Mouse (Mus musculus): ENCODE data around the gene Ror1.
A peak's percentile ranks its signal among the peaks of the same experiment; 100 is the strongest.

Gene Ror1

DNA sequence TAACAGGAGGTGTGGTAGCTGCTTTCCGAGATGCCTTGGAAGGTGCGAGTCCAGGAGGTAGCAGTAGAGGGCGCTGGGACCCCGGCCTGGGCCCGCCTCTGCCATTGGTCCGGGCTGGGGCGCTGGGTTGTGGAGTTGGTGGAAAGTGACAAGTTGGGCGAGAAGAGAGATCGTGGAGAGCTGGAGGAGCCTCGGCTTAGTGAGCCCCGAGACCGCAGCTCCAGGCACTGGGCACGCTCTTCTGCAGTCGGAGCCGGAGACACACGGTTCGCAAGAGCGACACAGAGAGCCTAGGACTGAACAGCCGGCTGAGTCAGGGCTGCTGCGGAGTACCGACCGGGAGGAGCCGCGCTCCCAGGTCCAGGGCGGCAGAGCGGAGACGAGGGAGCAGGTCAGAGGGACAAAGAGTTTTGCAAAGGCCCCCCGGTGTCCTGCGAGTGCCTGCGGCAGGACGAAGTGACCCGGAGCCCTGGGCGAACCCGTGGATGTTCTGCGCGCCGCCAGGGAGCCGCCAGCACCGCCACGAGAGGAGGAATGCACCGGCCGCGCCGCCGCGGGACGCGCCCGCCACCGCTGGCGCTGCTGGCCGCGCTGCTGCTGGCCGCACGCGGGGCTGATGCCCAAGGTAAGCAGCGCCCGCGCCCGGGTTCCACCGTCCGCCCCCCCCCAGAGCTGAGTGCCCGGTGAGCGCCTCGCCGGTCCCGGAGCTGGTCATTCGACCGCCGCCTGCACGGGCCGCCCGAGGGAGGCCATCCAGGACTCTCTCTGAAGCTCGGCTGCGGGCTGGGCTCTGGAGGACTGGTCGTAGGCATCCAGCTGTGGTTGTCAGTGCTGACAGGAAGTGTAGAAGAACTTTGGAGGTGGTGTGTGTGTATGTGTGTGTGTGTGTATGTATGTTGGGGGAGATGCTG, at the start of gene Ror1:
Gene Ror1 (plus strand): TSS at position 107 of the 911 bp plus-strand sequence.
- DNase-seq (ENCODE audit: low spot score) = peak; percentile 71

DNA sequence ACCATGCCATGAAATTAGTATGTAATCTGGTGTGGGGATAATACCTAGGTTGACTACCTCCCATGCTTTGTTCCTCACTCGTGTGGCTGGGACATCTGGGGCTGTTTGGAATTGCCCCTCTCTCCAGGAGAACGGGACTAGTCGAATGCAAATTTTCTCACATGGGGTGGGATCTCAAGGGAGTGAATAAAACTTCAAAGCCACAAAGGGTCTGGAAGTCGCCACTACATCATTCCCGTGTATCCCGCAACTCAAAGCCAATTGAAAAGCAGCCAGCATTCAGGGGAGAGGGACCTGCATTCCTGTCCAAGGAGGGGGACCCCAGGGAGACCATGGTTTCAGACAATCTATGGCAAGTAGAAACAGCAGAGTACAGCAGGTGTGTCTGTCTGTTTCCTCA, 48.5 kb upstream of the Ror1 start:
- no peak for DNase-seq (ENCODE audit: low spot score)

DNA sequence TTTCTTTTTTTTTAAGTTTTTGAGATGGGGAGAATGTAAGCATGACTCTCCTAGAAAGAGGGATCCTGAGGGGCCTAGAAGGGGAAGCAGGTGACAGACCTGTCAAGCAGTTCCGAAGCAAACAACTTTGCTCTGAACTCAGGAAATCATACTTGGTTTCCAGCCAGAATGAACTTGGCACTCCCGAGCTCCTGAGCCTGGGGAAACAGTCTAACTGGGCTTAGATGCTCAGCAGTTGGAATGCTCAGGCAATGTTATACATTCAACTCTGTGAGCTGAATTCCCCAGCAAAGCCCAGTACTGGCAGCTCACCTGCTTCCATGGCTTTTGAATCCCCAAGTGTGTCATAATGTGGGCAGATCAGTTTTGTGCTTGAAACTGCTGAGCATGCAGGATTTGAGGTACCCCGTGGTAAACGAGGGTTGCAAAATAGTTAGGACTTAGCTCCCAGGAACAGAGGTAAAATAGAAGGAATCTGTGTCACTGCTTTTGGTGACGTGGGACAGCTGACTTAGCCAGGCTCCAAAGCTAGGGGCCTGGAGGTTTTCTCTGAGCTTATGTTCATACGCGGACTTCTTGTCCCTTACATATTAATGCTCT, 47.1 kb upstream of the Ror1 start:
- DNase-seq (ENCODE audit: low spot score) = no peak

DNA sequence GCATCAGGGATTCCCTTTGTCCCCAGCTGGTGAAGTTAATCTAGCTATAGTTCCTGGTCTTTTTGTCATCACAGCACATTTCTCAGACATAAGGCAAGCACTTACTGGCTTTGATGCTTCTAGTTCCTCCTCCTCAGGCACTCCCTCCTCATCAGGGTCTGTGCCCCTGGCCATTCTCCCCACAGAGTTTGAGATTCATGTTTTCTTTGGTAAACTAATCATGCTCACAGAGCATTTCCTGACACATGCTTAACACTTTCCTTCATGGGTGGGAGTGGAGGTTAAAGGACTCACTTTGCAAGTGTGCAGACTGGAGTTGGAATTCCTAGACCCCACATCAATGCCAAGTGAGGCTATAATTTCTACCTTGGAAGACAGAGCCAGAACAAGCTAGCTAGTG, 43.8 kb upstream of the Ror1 start:
- DNase-seq (ENCODE audit: low spot score) = no peak

DNA sequence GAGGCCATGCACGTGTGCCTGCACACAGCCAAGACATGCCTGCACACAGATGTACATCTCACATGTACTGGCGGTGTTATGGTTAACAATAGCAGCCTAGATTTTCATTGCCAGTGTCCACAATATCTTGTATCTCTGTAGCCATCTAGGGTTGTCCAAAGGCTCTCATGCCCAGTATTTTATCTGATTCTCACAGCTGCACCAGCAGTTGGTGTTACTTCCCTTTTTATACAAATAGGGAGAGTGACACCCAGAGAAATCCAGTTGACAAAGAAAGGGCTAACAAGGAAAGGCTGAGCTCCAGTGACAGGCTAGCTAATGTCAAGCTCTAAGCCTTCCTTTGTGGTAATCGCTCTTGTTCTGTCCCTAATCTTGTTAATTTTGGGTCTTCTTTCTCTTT, 43.3 kb upstream of the Ror1 start:
- no peak for DNase-seq (ENCODE audit: low spot score)

DNA sequence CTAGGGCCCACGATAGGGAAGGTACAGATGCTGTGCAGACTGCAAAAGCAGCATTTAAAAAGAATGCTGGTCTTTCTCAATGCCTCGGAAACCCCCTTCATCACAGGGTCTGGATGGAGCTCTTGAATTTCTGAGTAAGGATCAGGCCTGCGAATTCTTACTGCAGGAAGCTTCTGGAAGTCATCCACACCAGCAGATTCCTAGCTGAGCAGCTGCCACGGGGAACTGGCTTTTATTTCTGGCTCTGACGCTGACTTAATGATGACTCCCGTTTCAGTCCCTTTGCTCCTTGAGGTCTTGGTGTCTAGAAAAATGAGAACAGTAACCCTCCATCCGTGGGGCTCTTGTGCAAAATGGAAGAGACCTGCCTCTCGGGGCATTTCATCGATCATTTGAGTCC, 39.5 kb upstream of the Ror1 start:
- DNase-seq (ENCODE audit: low spot score) = no peak

DNA sequence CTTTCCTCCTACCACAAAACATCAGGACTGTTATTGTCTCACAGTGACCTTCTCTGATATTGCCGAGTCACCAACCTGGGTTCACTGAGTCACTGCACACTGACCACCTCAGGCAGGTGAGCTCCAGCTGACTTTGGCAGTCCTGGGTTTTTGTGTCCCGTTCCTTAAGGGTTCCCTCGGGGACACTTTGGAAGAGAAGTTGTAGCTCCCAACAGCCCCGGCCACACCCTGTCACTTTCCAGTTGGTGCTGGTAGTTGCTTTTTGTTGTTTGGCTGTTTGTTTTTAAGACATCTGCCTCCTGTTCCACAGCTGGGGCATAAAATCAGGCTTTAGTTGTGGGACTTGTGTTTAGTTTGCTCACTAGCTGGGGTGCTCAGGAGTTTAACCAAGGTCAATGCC, 39.1 kb upstream of the Ror1 start:
- DNase-seq (ENCODE audit: low spot score) = no peak

DNA sequence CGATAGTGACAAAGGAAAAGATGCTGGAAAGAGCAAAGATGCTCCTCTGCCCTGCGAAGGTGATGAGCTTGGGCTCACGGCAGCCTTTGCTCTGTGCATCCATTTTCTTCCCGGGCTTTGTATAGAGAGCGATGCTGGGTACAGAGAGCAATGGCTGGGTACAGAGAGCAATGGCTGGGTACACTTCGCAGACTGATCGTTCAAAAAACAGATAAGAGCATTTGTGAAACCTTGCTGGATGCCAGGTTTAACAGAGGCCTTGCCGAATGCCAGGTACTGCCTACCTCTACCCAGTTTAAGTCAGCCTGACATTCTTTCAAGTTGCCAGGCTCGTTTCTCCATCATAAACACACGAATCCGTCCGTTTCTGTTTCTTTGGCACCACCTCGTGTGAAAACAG, 38.2 kb upstream of the Ror1 start:
- DNase-seq (ENCODE audit: low spot score) = no peak

DNA sequence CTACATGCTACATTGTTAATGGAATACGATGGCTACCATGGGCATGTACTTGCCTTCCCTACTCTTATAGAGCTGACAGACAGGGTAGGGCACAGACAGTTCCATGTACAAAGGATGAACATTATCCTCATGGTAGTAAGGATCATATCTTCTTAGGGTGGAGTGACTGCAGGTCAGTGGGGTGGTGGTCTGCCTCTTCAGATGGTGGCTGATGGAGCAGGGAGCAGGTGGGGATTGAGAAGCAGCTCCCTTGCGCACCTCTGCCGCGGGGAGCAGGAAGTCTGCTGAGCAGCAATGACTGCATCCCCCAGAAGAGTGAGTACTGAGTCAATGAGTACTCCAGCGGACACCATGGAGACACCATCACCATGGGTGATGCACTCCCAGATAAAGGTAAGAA, 37.0 kb upstream of the Ror1 start:
- DNase-seq (ENCODE audit: low spot score) = no peak

DNA sequence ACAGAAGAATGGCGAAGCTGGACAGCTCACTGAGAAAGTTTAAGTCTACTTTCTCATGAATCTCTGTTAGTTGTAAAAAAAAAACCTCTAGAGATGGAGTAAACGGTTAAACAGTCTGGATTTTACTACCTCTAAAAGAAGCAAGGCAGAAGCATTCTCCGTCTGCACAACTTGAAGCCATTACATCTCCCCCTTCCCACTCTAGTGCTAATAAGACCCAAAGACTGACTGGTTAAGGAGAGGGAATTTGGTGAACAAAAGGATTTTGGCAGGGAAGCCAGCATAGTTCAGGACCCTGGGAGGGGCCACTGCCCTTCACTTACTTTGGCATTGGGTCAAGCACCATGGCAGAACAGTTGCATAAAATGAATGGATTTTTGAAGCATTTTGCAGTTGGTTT, 35.8 kb upstream of the Ror1 start:
- DNase-seq (ENCODE audit: low spot score) = no peak

DNA sequence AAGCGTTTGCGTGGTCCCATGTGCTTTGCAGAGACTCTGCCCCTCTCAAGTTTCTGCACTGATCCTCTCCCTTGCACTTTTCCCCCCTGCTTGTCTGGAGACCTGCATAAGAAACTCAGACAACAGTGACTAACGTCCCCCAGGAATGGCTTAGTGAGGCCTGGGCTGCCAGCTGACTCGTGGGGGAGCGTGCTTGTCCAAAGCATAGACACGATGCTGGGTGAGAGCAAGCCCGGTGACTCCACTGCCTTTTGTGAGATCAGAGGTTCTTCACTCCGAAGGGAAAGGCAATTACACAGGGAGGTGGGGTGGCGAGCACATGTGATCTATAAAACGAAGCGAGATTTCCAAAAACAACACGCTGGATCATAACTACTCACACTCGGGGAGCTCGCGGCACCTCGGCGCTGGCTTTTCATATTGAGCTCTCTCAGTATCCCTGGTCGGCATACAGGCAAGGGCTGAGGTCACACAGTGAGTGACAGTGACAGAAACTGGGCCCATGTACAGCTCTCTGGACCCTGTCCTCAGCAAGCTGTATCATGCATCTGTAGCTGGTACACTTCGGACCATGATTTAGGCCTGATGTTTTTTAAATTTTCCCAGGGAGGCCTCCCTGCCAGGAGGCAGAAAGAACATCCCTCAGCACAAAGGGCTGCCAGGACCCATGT, 34.1 kb upstream of the Ror1 start:
- no peak for DNase-seq (ENCODE audit: low spot score)

DNA sequence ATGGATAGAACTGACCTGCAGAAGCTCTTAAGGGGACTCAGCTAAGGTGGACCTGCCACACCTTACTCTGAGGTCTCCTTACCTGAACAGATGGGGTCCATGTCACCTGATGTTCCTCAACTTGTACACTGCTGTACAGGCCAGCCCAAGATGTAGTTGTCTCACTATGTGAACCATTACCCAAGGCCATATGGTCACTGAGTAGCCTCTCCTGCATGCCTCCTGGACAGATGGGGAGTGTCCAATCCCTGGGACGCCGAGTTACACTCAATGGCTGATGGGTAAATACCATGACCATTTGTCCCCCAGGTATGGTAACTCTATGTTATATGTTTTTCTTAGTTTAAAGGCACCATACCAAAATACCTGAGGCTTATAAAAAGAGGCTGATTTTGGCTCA, 29.9 kb upstream of the Ror1 start:
- no peak for DNase-seq (ENCODE audit: low spot score)

DNA sequence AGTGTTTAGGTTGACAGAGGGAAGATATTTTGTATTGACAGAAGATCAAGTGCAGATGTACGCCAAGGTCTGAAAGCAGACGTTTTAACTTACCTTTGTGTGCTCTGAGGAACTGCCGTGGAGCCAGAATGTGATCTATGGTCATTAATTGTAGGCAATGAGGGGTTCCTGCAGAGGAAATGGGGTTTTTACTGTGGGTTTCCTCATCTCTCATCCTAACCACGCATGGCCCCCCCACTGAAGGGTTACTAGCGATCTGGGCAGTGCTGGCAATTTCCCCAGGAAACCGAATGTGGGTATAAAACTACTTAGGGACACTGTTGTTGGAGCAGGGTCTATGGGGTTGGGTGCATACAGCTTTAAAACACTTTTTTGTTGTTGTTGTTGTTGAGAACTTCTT, 25.5 kb upstream of the Ror1 start:
- DNase-seq (ENCODE audit: low spot score) = no peak

DNA sequence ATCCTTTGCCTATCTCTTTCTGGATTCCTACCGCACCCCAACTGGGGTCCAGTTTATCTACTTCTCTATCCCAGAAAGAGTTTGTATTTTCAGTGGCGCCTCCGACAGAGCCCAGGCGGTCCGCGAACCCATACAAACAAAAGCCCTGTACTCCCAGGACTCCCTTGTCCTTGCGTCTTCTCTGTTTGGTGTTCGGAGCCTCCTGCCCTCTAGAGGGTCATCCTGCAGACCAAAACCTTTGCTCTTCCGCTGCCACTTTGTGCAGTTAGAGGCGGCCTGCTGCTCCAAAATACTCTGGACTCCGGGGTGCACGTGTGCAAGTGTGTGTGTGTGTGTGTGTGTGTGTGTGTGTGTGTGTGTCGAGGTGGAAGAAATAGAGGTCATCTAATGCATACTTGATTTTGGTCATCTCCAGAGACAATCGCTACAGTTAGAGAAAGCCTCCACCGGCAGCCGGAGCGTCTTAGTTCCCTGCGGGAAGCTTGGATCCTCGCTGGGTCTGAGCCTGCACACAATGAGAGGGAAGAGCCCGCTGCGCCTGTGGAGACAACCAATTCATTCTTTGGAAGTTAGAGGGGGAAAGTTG, 1.1 kb downstream of the Ror1 start:
- DNase-seq (ENCODE audit: low spot score) = no peak

DNA sequence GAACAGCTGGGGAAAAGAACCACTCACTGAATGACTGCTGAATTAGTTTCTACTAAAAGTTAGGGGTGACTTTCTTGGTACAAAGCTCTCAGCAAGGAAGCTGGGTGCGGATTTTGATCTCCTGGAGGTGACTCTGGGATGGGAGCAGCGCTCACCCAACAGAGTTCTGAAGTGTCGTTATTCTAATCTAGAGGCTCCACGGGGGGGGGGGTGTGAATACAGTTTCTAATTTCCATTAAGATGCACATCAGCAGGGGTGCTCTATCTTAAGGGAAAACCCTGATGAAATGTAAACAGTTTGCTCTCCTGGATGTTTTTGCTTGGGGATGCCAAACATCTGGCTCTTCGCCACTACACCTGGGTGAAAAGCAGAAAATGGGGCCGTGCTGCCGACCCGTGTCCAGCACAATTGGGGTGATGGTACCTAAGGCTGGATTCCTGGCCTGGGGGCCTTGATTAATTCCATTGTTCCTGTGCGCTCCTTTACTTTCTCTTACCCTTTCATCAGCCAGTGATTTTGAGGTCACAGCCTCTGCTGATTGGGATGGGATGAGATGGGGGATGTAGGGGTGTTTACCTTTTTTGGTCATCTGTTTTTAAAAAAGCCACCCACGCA, 1.9 kb downstream of the Ror1 start:
- DNase-seq (ENCODE audit: low spot score) = no peak

DNA sequence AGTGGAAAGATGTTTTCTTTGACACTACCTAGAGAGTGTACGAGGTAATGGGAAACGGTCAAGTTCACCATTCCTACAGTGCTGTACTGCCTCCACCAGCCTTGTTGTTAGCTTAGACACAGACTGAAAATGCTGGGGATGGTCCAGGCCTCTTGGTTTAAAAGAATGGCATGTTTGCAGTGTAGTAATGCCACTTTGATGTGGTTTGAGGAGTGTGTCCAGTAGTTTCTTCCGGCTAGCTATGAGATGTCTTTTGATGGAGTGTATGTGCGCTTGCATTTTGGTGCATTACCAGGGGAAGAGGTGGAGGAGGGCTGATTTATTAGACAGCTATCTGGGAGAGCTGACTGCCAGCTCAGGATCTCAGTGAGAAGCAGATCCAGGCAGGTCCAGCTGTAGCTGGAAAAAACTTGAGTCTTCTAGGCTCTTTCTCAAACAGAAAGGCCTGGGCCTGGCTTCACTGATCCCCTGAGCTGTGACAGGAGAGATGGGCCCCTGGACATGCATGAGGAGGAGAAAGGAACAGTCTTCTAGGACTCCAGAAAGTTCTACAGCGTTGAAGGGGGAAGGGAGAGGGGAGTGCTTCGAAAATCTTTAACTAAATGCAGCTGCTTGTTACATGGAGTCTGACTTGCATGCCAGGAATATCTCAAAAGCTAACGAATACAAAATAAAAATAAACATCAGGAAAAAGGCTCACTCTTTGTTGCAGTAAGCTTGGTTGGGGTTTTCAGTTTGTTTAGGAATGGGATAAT, 5.7 kb downstream of the Ror1 start:
- DNase-seq (ENCODE audit: low spot score) = no peak

DNA sequence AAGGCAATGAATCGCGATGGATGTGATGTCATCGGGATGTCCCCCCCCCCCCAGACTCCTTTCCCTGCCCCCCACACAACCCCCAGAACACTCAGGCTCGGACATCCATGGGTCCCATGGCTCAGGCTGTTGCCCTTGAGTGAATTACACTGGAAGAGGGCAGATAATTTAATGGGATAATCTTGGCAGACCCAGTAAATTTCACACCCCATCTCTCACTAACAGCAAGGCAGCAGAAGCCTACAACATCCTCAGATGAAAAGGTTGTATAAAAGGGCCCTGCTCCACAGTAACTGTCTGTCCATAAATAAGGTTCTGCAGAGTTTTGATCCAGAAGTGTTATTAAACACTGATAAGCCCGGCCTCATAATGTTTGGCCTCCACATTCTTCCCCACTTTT, 6.3 kb downstream of the Ror1 start:
- DNase-seq (ENCODE audit: low spot score) = no peak

DNA sequence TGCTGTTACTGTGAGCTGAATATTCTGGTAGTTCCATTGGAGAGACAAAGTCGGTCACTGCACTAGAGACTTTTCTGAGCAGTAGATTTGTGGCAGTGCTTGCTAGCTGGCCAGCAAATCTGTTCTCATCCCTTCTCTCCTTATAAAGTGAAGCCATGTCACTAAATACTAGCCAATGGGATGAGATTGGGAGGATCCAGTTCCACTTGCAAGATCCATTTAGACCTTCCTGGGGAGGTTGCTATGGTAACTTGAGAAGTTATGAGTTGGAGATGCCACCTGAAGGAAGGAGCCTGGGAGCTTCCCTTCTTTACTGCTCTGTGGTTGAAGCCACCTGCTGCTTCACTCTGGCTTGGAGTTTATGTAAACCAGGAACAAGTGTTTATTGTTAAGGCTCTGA, 8.7 kb downstream of the Ror1 start:
- no peak for DNase-seq (ENCODE audit: low spot score)

DNA sequence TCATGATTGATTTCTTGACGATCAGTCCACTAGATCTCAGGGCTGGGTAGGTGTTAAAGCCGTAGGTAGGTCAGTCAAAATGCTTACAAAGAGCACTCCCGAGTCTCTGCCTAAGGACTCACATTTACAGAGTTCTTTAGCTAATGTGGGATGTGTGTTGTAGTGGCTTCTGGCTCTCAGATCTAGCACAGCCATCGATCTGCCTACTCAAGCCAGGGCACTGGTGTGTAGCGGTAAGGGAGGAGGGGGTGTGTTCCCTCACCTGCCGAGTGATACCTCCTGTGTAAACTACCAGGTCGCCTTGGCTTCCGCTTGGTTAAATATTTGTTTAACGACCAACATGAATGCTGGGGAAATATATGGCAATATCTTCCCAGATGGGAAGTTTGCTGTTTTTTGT, 12.0 kb downstream of the Ror1 start:
- DNase-seq (ENCODE audit: low spot score) = no peak

DNA sequence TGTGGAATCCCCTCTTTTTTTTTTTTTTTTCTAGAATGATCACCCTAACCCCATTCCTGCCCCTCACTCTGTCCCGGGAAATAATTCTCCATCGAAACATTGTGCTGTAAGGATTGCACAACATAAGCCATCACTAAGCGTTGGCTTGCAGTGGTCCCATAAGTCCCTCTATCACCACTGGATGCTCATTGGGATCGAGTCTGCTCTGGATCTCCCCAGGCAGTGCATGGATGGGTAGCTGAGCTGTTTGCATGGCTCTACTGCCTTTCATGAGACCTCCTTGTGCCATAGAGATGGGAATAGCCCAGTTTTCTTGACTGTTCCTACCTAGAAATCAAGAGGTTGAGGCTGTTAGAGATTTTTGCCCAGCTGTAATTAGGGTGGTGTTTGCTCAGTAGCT, 13.0 kb downstream of the Ror1 start:
- no peak for DNase-seq (ENCODE audit: low spot score)

DNA sequence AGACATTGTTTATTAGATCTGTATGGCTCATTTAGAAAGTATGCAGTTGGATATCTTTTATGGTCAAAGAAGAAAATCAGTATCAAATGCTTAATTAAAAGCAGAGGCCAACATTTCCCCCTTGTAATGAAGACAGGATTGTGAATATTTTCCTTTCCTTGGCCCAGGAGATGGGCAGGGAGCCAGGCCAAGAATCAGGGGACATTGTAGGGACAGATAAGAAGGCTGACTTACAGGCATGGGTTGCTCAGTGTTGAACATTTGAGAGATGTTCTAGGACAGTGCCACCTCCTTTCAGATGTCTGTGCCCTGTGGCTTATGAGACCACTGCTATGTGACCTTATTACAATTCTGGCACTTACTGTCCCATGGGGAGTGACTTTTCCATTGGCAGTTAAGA, 18.6 kb downstream of the Ror1 start:
- no peak for DNase-seq (ENCODE audit: low spot score)

DNA sequence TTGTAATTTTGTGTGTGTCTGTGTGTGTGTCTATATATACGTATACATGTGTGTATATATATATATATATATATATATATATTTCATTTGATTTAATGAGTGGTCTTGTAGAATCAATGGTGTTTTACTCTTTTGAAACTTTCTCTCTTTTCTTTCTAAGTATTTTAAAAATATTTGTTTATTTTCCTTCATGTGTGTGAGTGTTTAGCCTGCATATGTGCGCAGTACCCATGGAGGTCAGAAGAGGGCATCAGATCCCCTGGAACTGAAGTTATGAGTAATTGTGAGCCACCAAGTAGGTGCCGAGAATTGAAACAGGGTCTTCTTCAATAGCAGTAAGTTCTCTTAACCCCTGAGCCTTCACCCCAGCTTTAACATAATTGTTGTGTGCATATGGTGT, 20.8 kb downstream of the Ror1 start:
- no peak for DNase-seq (ENCODE audit: low spot score)

Measured in layer of hippocampus, adult 9-10 months (tissue).